8 mouse cellular contexts compared by ENCODE assay signal in the genomic region with DNA sequence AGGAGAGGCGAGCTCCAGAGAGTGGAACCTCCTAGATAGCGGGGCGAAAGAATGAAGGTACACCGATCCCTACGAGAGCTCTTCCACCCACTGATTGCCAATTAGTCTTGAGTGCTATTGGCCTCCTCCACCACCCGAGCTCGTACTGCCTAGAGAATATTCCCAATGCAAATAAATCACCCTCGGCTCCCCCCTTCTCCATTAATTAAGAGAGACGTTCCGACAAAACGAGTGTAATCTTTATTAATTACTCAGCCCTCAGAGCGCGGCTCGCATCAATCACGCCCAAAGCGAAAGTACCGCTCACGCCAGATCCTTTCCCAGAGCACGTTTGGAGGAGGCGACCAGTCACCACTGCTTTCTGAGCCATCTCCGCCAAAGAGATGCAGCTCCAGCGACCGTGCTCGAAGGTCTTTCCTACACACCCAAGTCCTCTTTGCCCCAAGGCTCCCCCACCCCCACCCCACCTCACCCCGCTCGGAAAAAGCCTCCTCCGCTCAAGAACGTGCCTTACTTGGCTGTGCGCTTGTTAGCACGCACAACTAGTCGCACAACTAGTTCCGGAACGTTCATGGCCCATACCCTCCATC. TPM values are rescaled to one million over a fixed set of nuclear protein-coding genes. Genes with fewer than 3 reads are reported as not detected.
A peak's percentile ranks its signal among the peaks of the same experiment; 100 is the strongest.
DNase-seq lines count a peak whose midpoint lies in the region; ATAC-seq lines count a peak whose summit lies in the region.

No protein-coding gene starts in this region.

- peak overlapping the region; percentile 39 for H3K4me2 ChIP-seq in forebrain, embryonic 11.5 days (ENCODE audit: low read depth, low read length, severe bottlenecking)
- peak overlapping the region; percentile 27 for H3K4me2 ChIP-seq in limb, embryonic 11.5 days (ENCODE audit: low read depth, severe bottlenecking)
- peak overlapping the region; percentile 55 for H3K4me2 ChIP-seq in neural tube, embryonic 13.5 days

- no peak overlapping the region for H3K27ac ChIP-seq in forebrain, embryonic 11.5 days (ENCODE audit: low read depth, low read length)
- H3K27ac ChIP-seq in limb, embryonic 11.5 days (replicated peaks; ENCODE audit: low read depth, low read length), result no peak overlapping the region
- H3K27ac ChIP-seq in neural tube, embryonic 13.5 days (replicated peaks), result peak overlapping the region; percentile 52

- no peaks in the 10 kb centered on the region for H3K36me3 ChIP-seq in forebrain, embryonic 11.5 days (ENCODE audit: control insufficient read depth, insufficient read depth, low read length)
- H3K36me3 ChIP-seq in limb, embryonic 11.5 days (ENCODE audit: control insufficient read depth, insufficient read depth, low read length), result no peaks in the 10 kb centered on the region
- no peaks in the 10 kb centered on the region for H3K36me3 ChIP-seq in neural tube, embryonic 13.5 days

- peak; percentile 60 for ATAC-seq in forebrain, embryonic 11.5 days (replicated peaks; ENCODE audit: low FRiP score)
- ATAC-seq in limb, embryonic 11.5 days (ENCODE audit: insufficient number of reproducible peaks, low FRiP score, low TSS enrichment, low read depth), result 0 out of 2 replicates have a peak, but pooled peaks have one; percentile 18
- ATAC-seq in neural tube, embryonic 13.5 days (ENCODE audit: low read depth), result peak; percentile 77

- H3K4me3 ChIP-seq in forebrain, embryonic 11.5 days (ENCODE audit: low read depth, low read length), result peak overlapping the region; percentile 25
- H3K4me3 ChIP-seq in limb, embryonic 11.5 days (ENCODE audit: low read depth, low read length), result peak overlapping the region; percentile 14; the same call in 1 of the 2 replicates
- H3K4me3 ChIP-seq in neural tube, embryonic 13.5 days, result peak overlapping the region; percentile 32

- H3K9ac ChIP-seq in forebrain, embryonic 11.5 days (ENCODE audit: low read length), result no peak overlapping the region
- no peak overlapping the region for H3K9ac ChIP-seq in limb, embryonic 11.5 days (ENCODE audit: low read length)
- H3K9ac ChIP-seq in neural tube, embryonic 13.5 days, result peak overlapping the region; percentile 47

- H3K9me3 ChIP-seq in forebrain, embryonic 11.5 days (ENCODE audit: control insufficient read depth, low read length), result no peaks in the 10 kb centered on the region
- no peaks in the 10 kb centered on the region for H3K9me3 ChIP-seq in limb, embryonic 11.5 days (ENCODE audit: control insufficient read depth, low read length)
- no peaks in the 10 kb centered on the region for H3K9me3 ChIP-seq in neural tube, embryonic 13.5 days

- H3K27me3 ChIP-seq in forebrain, embryonic 11.5 days (ENCODE audit: control insufficient read depth, insufficient read depth, low read length), result peaks cover 94% of the 10 kb centered on the region
- peaks cover 93% of the 10 kb centered on the region for H3K27me3 ChIP-seq in limb, embryonic 11.5 days (ENCODE audit: control insufficient read depth, insufficient read depth, low read length)
- H3K27me3 ChIP-seq in neural tube, embryonic 13.5 days, result peaks cover 96% of the 10 kb centered on the region

- peaks cover 11% of the 10 kb centered on the region; the same call in 1 of the 2 replicates for H3K4me1 ChIP-seq in forebrain, embryonic 11.5 days (replicated peaks; ENCODE audit: control insufficient read depth, insufficient read depth, low read length)
- H3K4me1 ChIP-seq in limb, embryonic 11.5 days (ENCODE audit: control insufficient read depth, insufficient read depth, low read length), result no peaks in the 10 kb centered on the region
- H3K4me1 ChIP-seq in neural tube, embryonic 13.5 days (replicated peaks), result peaks cover 37% of the 10 kb centered on the region

- peak; percentile 40 for DNase-seq in adrenal gland, adult 2 months
- no peak for DNase-seq in adrenal gland, postnatal 25 days
- DNase-seq in 3T3-L1 (ENCODE audit: low read depth, low spot score), result peak; percentile 19
- no peak for DNase-seq in forebrain, embryonic 11.5 days (ENCODE audit: low spot score)
- DNase-seq in limb, embryonic 11.5 days (ENCODE audit: low spot score), result peak; percentile 48
- no peak for DNase-seq in left cerebral cortex, postnatal 14 days (ENCODE audit: low spot score in 2 of 2)
- no peak for DNase-seq in gastrocnemius, postnatal 10 days

- intact Hi-C loops in left cerebral cortex, postnatal 14 days (cut with DNase I), result loop anchor here (5.0 to 10.0 kb wide), 2 partner anchors 61 to 229 kb away; no protein-coding TSS in a partner anchor

- under 1% methylated on average over 33 of the region's 33 CpGs for WGBS in forebrain, embryonic 11.5 days
- WGBS in limb, embryonic 11.5 days, result under 1% methylated on average over 33 of the region's 33 CpGs
- under 1% methylated on average over 33 of the region's 33 CpGs for WGBS in neural tube, embryonic 13.5 days

RNA-seq across cellular contexts. Expression of a gene that starts 6.8 kb away (rescaled TPM):
- total RNA-seq in adrenal gland, adult 2 months (2021), result not detected
- not detected in 2 replicates for polyA plus RNA-seq in adrenal gland, adult 2 months (2012; rRNA removed)
- not detected in 2 replicates for total RNA-seq in adrenal gland, postnatal 25 days (2021)
- polyA plus RNA-seq in forebrain, embryonic 11.5 days (2014; fragmentation: Nextera tagmentation; extraction: Ambion mirVana), result 4.4 and 4.7 TPM in 2 replicates
- 5.0 and 5.6 TPM in 2 replicates for polyA plus RNA-seq in limb, embryonic 11.5 days (2014; fragmentation: Nextera tagmentation; extraction: Ambion mirVana)
- polyA plus RNA-seq in neural tube, embryonic 13.5 days (2015; fragmentation: Nextera tagmentation; extraction: Ambion mirVana), result 12.9 and 17.0 TPM in 2 replicates
- under 1 TPM in 1 of 2 experiments, not detected in 1; 0.13 TPM for total RNA-seq in left cerebral cortex, postnatal 14 days (2021)
- total RNA-seq in gastrocnemius, postnatal 10 days (2021), result under 1 TPM in 1 of 2 experiments, not detected in 1; 0.07 TPM

Comparison
In these comparisons a context has a peak if more than half of its experiments do, and no peak if none do; other contexts are left out.
1. DNase-seq: peak in adrenal gland, adult 2 months (single experiment), 3T3-L1 (single experiment) and limb, embryonic 11.5 days (single experiment); none in adrenal gland, postnatal 25 days (single experiment), forebrain, embryonic 11.5 days (single experiment), left cerebral cortex, postnatal 14 days (0 of 2) and gastrocnemius, postnatal 10 days (single experiment).
2. ATAC-seq: peak in every context shown above with its lines; median percentile 77 in neural tube, embryonic 13.5 days; 60 in forebrain, embryonic 11.5 days; 18 in limb, embryonic 11.5 days.
3. Peak in every context shown above with its lines, with median percentiles within 50 percentile points of each other: H3K4me2 ChIP-seq and H3K4me3 ChIP-seq.